Mouse (Mus musculus) liver, adult 2 months (tissue): ENCODE measurements around the gene Txk.

ENCODE experiments used
- CTCF ChIP-seq: fragments of 200-500 bp; IDR thresholded peaks from 2 replicates; pipeline ENCODE4 v1.5.1; 2011; ENCODE audit warnings: low read depth, low read length, control low read depth
- POLR2A ChIP-seq: fragments of 200-500 bp; IDR thresholded peaks from 2 replicates; pipeline ENCODE4 v1.6.1; 2011; ENCODE audit warnings: low read length, control low read depth; ENCODE audit not compliant: insufficient read depth; ENCODE audit errors: extremely low read depth

DNA sequence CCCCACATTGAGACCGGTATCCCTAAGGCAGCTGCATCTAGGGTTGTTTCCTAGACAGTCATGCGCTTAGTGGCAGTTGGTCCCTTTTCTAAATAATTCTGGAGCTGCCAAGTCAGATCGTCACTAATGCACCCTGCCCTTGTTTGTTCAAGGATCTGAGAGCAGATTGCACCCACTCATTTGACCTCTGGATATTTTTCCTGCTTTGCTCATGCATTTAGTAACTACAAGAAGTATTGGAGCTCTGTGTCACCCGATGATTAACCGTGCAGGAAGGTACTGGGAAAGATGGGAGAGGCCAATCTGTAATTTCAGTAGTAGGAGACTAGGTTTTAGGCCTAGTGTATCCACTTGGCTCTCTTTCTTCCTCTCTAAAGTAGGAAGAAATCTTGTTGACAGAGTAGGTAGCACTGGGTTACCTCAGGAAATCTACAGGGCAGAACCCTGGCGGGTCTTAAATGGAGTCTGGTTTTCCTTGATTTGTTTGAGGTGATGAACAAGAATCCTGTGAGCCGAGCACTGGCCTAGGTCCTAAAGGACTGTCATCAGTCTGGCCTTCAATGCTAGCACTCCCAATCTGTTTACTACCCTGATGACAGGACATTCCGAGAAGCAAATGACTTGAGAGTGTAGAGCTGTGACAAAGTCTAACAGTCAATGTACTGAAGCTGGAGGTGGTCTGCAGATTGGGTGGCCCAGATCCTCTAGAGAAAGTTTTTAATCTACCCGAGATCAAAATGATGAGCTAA lies 103.4 kb downstream of the Txk start:
- TF ChIP-seq CTCF (no peak), POLR2A (no peak)
